Mouse (Mus musculus) kidney, embryonic 16.5 days (tissue): ENCODE results near the gene Chmp2a. TPM values are rescaled to one million over a fixed set of nuclear protein-coding genes. Genes with fewer than 3 reads are reported as not detected.
A peak's percentile ranks its signal among the peaks of the same experiment; 100 is the strongest.

Experiments
- ATAC-seq: fragments of 200-750 bp; cut with Nextera tagmentation; 2 replicates; pipeline ENCODE4 v1.8.0; 2017; ENCODE audit warnings: moderate TSS enrichment; ENCODE audit not compliant: low FRiP score, low TSS enrichment
- H3K27ac ChIP-seq: fragments of 300-500 bp; sonication (generic); 2 replicates; pipeline ENCODE4 v1.5.1; 2014; ENCODE audit warnings: low read length
- H3K27me3 ChIP-seq: fragments of 300-500 bp; sonication (generic); 2 replicates; pipeline ENCODE4 v1.6.1; 2014; ENCODE audit warnings: low read length, control low read depth, mixed read lengths; ENCODE audit not compliant: insufficient read depth
- H3K36me3 ChIP-seq: fragments of 300-500 bp; sonication (generic); 2 replicates; pipeline ENCODE4 v1.6.1; 2014; ENCODE audit warnings: low read length, control low read depth, mixed read lengths; ENCODE audit not compliant: insufficient read depth
- H3K4me1 ChIP-seq: fragments of 300-500 bp; sonication (generic); 2 replicates; pipeline ENCODE4 v1.6.1; 2014; ENCODE audit warnings: low read length, control low read depth, mixed read lengths; ENCODE audit not compliant: insufficient read depth
- H3K4me2 ChIP-seq: fragments of 300-500 bp; sonication (generic); replicated peaks from 2 replicates; pipeline ENCODE4 v1.6.1; 2014; ENCODE audit warnings: low read depth, low read length
- H3K4me3 ChIP-seq: fragments of 300-500 bp; sonication (generic); 2 replicates; pipeline ENCODE4 v1.5.1; 2014; ENCODE audit warnings: mild to moderate bottlenecking, low read length
- H3K9ac ChIP-seq: fragments of 300-500 bp; sonication (generic); replicated peaks from 2 replicates; pipeline ENCODE4 v1.6.1; 2014; ENCODE audit warnings: low read length
- H3K9me3 ChIP-seq: fragments of 300-500 bp; sonication (generic); 2 replicates; pipeline ENCODE4 v1.6.1; 2016; ENCODE audit warnings: low read length, control low read depth
- WGBS: fragments of 180-500 bp; shearing (Covaris S2); extraction: QIAGEN DNeasy Blood & Tissue Kit; methylation state at CpG from one replicate; pipeline ENCODE4 v1.1.7; 2014; 5-methylcytosine and 5-hydroxymethylcytosine counted together
- polyA plus RNA-seq: library from polyadenylated mRNA; unstranded; fragments of >200 nt; fragmentation: Nextera tagmentation; extraction: Ambion mirVana; gene quantifications from 2 replicates; pipeline ENCODE4 v1.2.1, GENCODE M21; 2015

The Chmp2a gene
- polyA plus RNA-seq, 1 experiment from 2014 or later = 162 TPM

- WGBS = 1% methylated on average over 2 of the region's 2 CpGs
- Histone ChIP-seq H3K27ac (no peak overlapping the region), H3K4me3 (no peak overlapping the region), H3K4me2 (no peak overlapping the region), H3K36me3 (no peaks in the 10 kb centered on the region), H3K27me3 (peaks cover 29% of the 10 kb centered on the region), H3K9me3 (no peaks in the 10 kb centered on the region), H3K9ac (no peak overlapping the region), H3K4me1 (peaks cover 11% of the 10 kb centered on the region; the same call in 1 of the 2 replicates)
- peak; percentile 44 for ATAC-seq
These were observed 11.5 kb upstream of the Chmp2a start for GRCm38 (mm10) chr7:13046084-13046483.

- Histone ChIP-seq H3K4me1 (peaks cover 13% of the 10 kb centered on the region), H3K27me3 (peaks cover 29% of the 10 kb centered on the region), H3K9me3 (no peaks in the 10 kb centered on the region), H3K9ac (peak overlapping the region; percentile 58), H3K36me3 (no peaks in the 10 kb centered on the region), H3K27ac (no peak overlapping the region), H3K4me2 (peak overlapping the region; percentile 75), H3K4me3 (peak overlapping the region; percentile 47)
- peak; percentile 22 for ATAC-seq
- WGBS = 3% methylated on average over 23 of the region's 23 CpGs
These were observed 9.6 kb upstream of the Chmp2a start for GRCm38 (mm10) chr7:13044254-13044625.

GRCm38 (mm10) chr7:13043445-13044253 is 9.0 kb upstream of the Chmp2a start:
- Histone ChIP-seq H3K27ac (no peak overlapping the region), H3K9ac (peak overlapping the region; percentile 58), H3K36me3 (no peaks in the 10 kb centered on the region), H3K27me3 (peaks cover 29% of the 10 kb centered on the region), H3K4me1 (peaks cover 19% of the 10 kb centered on the region), H3K4me3 (peak overlapping the region; percentile 47), H3K9me3 (no peaks in the 10 kb centered on the region), H3K4me2 (peak overlapping the region; percentile 75)
- ATAC-seq = peak; percentile 52
- WGBS = 4% methylated on average over 87 of the region's 88 CpGs

GRCm38 (mm10) chr7:13043120-13043444 is 8.5 kb upstream of the Chmp2a start:
- Histone ChIP-seq H3K4me3 (peak overlapping the region; percentile 47), H3K27me3 (peaks cover 29% of the 10 kb centered on the region), H3K36me3 (no peaks in the 10 kb centered on the region), H3K9ac (peak overlapping the region; percentile 58; the same call in 1 of the 2 replicates), H3K9me3 (no peaks in the 10 kb centered on the region), H3K4me1 (peaks cover 20% of the 10 kb centered on the region), H3K4me2 (peak overlapping the region; percentile 75), H3K27ac (no peak overlapping the region)
- no peak for ATAC-seq
- WGBS = 44% methylated on average over 16 of the region's 16 CpGs

GRCm38 (mm10) chr7:13042511-13042910 is 7.9 kb upstream of the Chmp2a start:
- no peak overlapping the region for H3K4me3 ChIP-seq
- WGBS = 75% methylated on average over 6 of the region's 6 CpGs
- H3K9me3 ChIP-seq = no peaks in the 10 kb centered on the region
- ATAC-seq = no peak
- no peak overlapping the region for H3K9ac ChIP-seq
- H3K4me2 ChIP-seq = no peak overlapping the region
- H3K27me3 ChIP-seq = peaks cover 29% of the 10 kb centered on the region
- no peak overlapping the region for H3K27ac ChIP-seq
- no peaks in the 10 kb centered on the region for H3K36me3 ChIP-seq
- H3K4me1 ChIP-seq = peaks cover 20% of the 10 kb centered on the region

GRCm38 (mm10) chr7:13041256-13041655 is 6.6 kb upstream of the Chmp2a start:
- no peaks in the 10 kb centered on the region for H3K9me3 ChIP-seq
- H3K4me2 ChIP-seq = no peak overlapping the region
- peaks cover 29% of the 10 kb centered on the region for H3K27me3 ChIP-seq
- no peak for ATAC-seq
- H3K4me3 ChIP-seq = no peak overlapping the region
- H3K4me1 ChIP-seq = peaks cover 27% of the 10 kb centered on the region
- H3K36me3 ChIP-seq = no peaks in the 10 kb centered on the region
- no peak overlapping the region for H3K9ac ChIP-seq
- H3K27ac ChIP-seq = no peak overlapping the region
- WGBS = 33% methylated on average over 1 of the region's 1 CpGs

GRCm38 (mm10) chr7:13039181-13039580 is 4.6 kb upstream of the Chmp2a start:
- Histone ChIP-seq H3K9me3 (no peaks in the 10 kb centered on the region), H3K27ac (peak overlapping the region; percentile 100), H3K27me3 (peaks cover 18% of the 10 kb centered on the region), H3K36me3 (peaks cover 13% of the 10 kb centered on the region), H3K4me2 (peak overlapping the region; percentile 74), H3K9ac (peak overlapping the region; percentile 99), H3K4me3 (peak overlapping the region; percentile 85), H3K4me1 (peaks cover 36% of the 10 kb centered on the region)
- WGBS = 77% methylated on average over 1 of the region's 1 CpGs
- no peak for ATAC-seq

- Histone ChIP-seq H3K9me3 (no peaks in the 10 kb centered on the region), H3K36me3 (peaks cover 13% of the 10 kb centered on the region), H3K27ac (peak overlapping the region; percentile 100), H3K4me3 (peak overlapping the region; percentile 85), H3K9ac (peak overlapping the region; percentile 99), H3K27me3 (peaks cover 13% of the 10 kb centered on the region), H3K4me1 (peaks cover 38% of the 10 kb centered on the region), H3K4me2 (peak overlapping the region; percentile 74)
- no peak for ATAC-seq
- 16% methylated on average over 15 of the region's 15 CpGs for WGBS
These were observed 4.1 kb upstream of the Chmp2a start for GRCm38 (mm10) chr7:13038621-13039169.

- H3K9me3 ChIP-seq = no peaks in the 10 kb centered on the region
- WGBS = under 1% methylated on average over 59 of the region's 65 CpGs
- H3K4me3 ChIP-seq = peak within 1 kb of the TSS; percentile 85
- peak within 1 kb of the TSS; percentile 100 for H3K27ac ChIP-seq
- H3K36me3 ChIP-seq = peaks cover 13% of the 10 kb centered on the region
- peaks cover 40% of the 10 kb centered on the region for H3K4me1 ChIP-seq
- peak within 1 kb of the TSS; percentile 74 for H3K4me2 ChIP-seq
- peak; percentile 92 for ATAC-seq
- peak within 1 kb of the TSS; percentile 99 for H3K9ac ChIP-seq
- H3K27me3 ChIP-seq = peaks cover 8% of the 10 kb centered on the region
These were observed 3.4 kb upstream of the Chmp2a start, which contains the start of gene Ube2m for GRCm38 (mm10) chr7:13037901-13038555. Gene Ube2m (minus strand): TSS chr7:13038275.
